Comparison of ENCODE assay signal across 13 mouse cellular contexts in genomic region chr5:64346343-64346885, GRCm38 (mm10).
A peak's percentile ranks its signal among the peaks of the same experiment; 100 is the strongest.
DNase-seq lines count a peak whose midpoint lies in the region; ATAC-seq lines count a peak whose summit lies in the region.
"Had no signal": no experiment of that assay in that cellular context is flagged by ENCODE, and none has a peak within 500 bp of the region (broad histone marks: within the 10 kb centered on the region; RNA-seq: fewer than 3 reads in every experiment).

No protein-coding gene starts in this region.

- peak overlapping the region; percentile 51 for H3K27ac ChIP-seq in heart, embryonic 13.5 days (replicated peaks)
- peak overlapping the region; percentile 36 for H3K27ac ChIP-seq in lung, embryonic 16.5 days (ENCODE audit: low read length)
- H3K27ac ChIP-seq in liver, embryonic 12.5 days: peak overlapping the region; percentile 65
- peak overlapping the region; percentile 82 for H3K27ac ChIP-seq in stomach, embryonic 16.5 days (ENCODE audit: low read length)
- H3K27ac ChIP-seq: embryonic facial prominence, embryonic 12.5 days; limb, embryonic 15.5 days had no signal

- ATAC-seq in heart, embryonic 13.5 days (ENCODE audit: extremely low read depth, insufficient number of reproducible peaks, low FRiP score, low TSS enrichment): no peak
- no peak for ATAC-seq in lung, embryonic 16.5 days (ENCODE audit: low read depth)
- no peak for ATAC-seq in liver, embryonic 12.5 days
- ATAC-seq in stomach, embryonic 16.5 days (ENCODE audit: insufficient read depth, low FRiP score): no peak; the same call in 1 of the 2 replicates

- 81% methylated on average over 6 of the region's 6 CpGs for WGBS in heart, embryonic 13.5 days
- 73% methylated on average over 6 of the region's 6 CpGs for WGBS in lung, embryonic 16.5 days
- 78% methylated on average over 6 of the region's 6 CpGs for WGBS in liver, embryonic 12.5 days (ENCODE audit: insufficient replicate concordance)
- 72% methylated on average over 6 of the region's 6 CpGs for WGBS in stomach, embryonic 16.5 days

- peaks cover 62% of the 10 kb centered on the region for H3K36me3 ChIP-seq in heart, embryonic 13.5 days
- peaks cover 12% of the 10 kb centered on the region; the same call in 1 of the 2 replicates for H3K36me3 ChIP-seq in lung, embryonic 16.5 days (ENCODE audit: control insufficient read depth, insufficient read depth, low read length)
- peaks cover 43% of the 10 kb centered on the region for H3K36me3 ChIP-seq in liver, embryonic 12.5 days
- H3K36me3 ChIP-seq in stomach, embryonic 16.5 days (ENCODE audit: control insufficient read depth, insufficient read depth, low read length): 0 out of 2 replicates have a peak, but pooled peaks cover 5% of the 10 kb centered on the region

- no peaks in the 10 kb centered on the region for H3K27me3 ChIP-seq in heart, embryonic 13.5 days (replicated peaks)
- H3K27me3 ChIP-seq in lung, embryonic 16.5 days (ENCODE audit: control insufficient read depth, insufficient read depth, low read depth, low read length): no peaks in the 10 kb centered on the region
- no peaks in the 10 kb centered on the region for H3K27me3 ChIP-seq in liver, embryonic 12.5 days (replicated peaks)
- H3K27me3 ChIP-seq in stomach, embryonic 16.5 days (ENCODE audit: control insufficient read depth, insufficient read depth, low read length): no peaks in the 10 kb centered on the region
- H3K27me3 ChIP-seq: embryonic facial prominence, embryonic 12.5 days; limb, embryonic 15.5 days had no signal

- H3K4me2 ChIP-seq in heart, embryonic 13.5 days: no peak overlapping the region
- no peak overlapping the region for H3K4me2 ChIP-seq in lung, embryonic 16.5 days (ENCODE audit: low read depth, low read length)
- no peak overlapping the region for H3K4me2 ChIP-seq in liver, embryonic 12.5 days
- H3K4me2 ChIP-seq in stomach, embryonic 16.5 days (ENCODE audit: low read depth, low read length): no peak overlapping the region
- H3K4me2 ChIP-seq: embryonic facial prominence, embryonic 12.5 days; limb, embryonic 15.5 days had no signal

- no peak overlapping the region for H3K4me3 ChIP-seq in heart, embryonic 13.5 days
- no peak overlapping the region for H3K4me3 ChIP-seq in lung, embryonic 16.5 days (ENCODE audit: low read length)
- no peak overlapping the region for H3K4me3 ChIP-seq in liver, embryonic 12.5 days
- no peak overlapping the region for H3K4me3 ChIP-seq in stomach, embryonic 16.5 days (replicated peaks; ENCODE audit: low read length)
- H3K4me3 ChIP-seq: embryonic facial prominence, embryonic 12.5 days; limb, embryonic 15.5 days had no signal

- DNase-seq in heart, adult 8-10 months (ENCODE audit: low spot score): no peak
- DNase-seq in lung, postnatal 36 days: no peak
- no peak for DNase-seq in right cerebral cortex, adult 2 months (ENCODE audit: low spot score in 2 of 2)
- no peak for DNase-seq in embryo, embryonic 11 days
- DNase-seq: cerebellum, adult 18-20 months; heart, postnatal 14 days; retina, postnatal 1 day had no signal

- H3K9ac ChIP-seq in heart, embryonic 13.5 days: no peak overlapping the region
- no peak overlapping the region for H3K9ac ChIP-seq in lung, embryonic 16.5 days (ENCODE audit: low read length)
- H3K9ac ChIP-seq in liver, embryonic 12.5 days: no peak overlapping the region
- H3K9ac ChIP-seq in stomach, embryonic 16.5 days (ENCODE audit: low read length): 0 out of 2 replicates have a peak overlapping the region, but pooled peaks have one; percentile 8
- H3K9ac ChIP-seq: embryonic facial prominence, embryonic 12.5 days; limb, embryonic 15.5 days had no signal

- H3K9me3 ChIP-seq in heart, embryonic 13.5 days: no peaks in the 10 kb centered on the region
- H3K9me3 ChIP-seq in lung, embryonic 16.5 days (ENCODE audit: control insufficient read depth, low read length): no peaks in the 10 kb centered on the region
- no peaks in the 10 kb centered on the region for H3K9me3 ChIP-seq in liver, embryonic 12.5 days (replicated peaks)
- H3K9me3 ChIP-seq in stomach, embryonic 16.5 days (replicated peaks; ENCODE audit: control insufficient read depth, low read length): no peaks in the 10 kb centered on the region
- H3K9me3 ChIP-seq: embryonic facial prominence, embryonic 12.5 days; limb, embryonic 15.5 days had no signal

- peaks cover 33% of the 10 kb centered on the region for H3K4me1 ChIP-seq in heart, embryonic 13.5 days
- peaks cover 17% of the 10 kb centered on the region; the same call in 1 of the 2 replicates for H3K4me1 ChIP-seq in lung, embryonic 16.5 days (replicated peaks; ENCODE audit: control insufficient read depth, insufficient read depth, low read length)
- H3K4me1 ChIP-seq in liver, embryonic 12.5 days: peaks cover 9% of the 10 kb centered on the region
- peaks cover 9% of the 10 kb centered on the region for H3K4me1 ChIP-seq in stomach, embryonic 16.5 days (ENCODE audit: control insufficient read depth, insufficient read depth, low read length)
